Mouse (Mus musculus) layer of hippocampus, adult 11-12 months (tissue): ENCODE results near the gene Tlk2.
"Not testable (repeated sequence)": the region's sequence is repeated elsewhere in the genome, so short reads cannot be mapped to it uniquely, and the experiment has no call there.

Experiments
- DNase-seq: peaks from one replicate; pipeline ENCODE4 v3.0.0; 2022; ENCODE audit warnings: low spot score

The Tlk2 gene

DNA sequence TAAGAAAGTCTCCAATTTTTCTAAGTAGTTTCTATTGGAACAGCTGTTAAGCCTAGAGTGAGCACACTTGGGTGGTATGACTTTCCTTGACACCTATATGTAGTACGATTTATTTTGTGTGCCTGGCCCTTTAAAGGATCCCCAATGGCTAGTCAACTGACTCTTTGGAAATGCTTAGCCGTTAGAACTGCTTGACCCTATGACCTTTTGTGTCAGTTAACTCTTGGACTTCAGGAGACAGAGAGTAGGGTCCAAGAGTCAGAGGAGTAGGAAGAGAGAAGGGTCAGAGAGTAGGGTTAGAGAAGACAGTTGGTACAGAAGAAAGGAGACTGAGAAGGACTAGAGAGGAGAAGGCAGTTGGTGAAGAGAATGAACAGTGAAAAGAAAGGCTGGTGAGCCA is at the start of gene Tlk2:
Gene Tlk2 (plus strand): TSS at position 292 of the 400 bp plus-strand sequence.
- no peak for DNase-seq

DNA sequence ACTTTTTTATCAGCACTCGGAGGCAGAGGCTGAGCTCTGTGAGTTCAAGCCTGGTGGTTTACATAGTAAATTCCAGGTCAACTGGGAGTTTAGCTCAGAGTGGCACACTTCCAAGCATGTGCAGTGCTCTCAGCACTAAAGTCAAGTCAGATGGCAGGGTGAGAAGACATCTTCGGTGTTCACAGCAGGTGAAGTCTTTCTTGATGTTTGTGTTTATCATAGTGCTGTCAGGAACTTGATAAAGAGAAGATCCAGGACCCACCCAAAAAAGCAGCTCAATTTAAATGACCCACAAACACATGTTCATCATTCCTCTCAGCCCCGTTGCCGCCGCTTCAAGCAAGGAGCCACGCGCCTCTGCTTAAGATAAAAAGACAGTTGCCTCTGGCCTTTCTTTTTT is 42.9 kb upstream of the Tlk2 start:
- DNase-seq: no peak

DNA sequence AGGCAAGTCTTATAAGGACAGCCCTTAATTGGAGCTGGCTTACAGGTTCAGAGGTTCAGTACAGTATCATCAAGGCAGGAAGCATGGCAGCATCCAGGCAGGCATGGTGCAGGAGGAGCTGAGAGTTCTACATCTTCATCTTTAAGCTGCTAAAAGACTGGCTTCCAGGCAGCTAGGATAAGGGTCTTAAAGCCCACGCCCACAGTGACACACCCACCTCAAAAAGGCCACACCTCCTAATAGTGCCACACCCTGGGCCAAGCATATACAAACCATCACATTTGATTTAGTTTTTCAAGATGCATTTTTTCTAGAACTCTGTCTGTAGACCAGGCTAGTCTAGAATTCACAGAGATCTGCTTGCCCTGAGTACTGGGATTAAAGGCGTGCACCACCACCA is 41.4 kb upstream of the Tlk2 start:
- not testable (repeated sequence) for DNase-seq

- not testable (repeated sequence) for DNase-seq
These were observed 38.1 kb upstream of the Tlk2 start for GRCm38 (mm10) chr11:105140512-105140911.

DNA sequence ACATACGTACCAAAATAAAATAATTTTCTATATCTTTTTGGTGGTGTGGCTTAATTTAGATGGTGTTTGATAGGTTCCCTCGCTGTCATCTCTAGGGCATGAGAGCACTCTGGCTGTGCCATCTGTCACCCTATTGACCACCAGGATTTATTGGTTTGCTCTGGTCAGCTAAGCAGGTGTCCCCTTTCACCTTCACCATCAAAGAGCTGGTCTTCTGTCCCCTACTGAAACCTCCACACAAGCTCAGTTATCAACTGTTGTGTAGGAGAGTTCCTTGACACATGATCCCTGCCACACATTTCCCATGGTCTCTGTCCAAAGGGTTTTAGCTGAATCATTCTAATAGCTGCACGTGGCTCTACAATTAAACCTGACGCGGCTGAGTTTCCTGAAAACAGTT is 37.5 kb upstream of the Tlk2 start:
- DNase-seq: no peak

DNA sequence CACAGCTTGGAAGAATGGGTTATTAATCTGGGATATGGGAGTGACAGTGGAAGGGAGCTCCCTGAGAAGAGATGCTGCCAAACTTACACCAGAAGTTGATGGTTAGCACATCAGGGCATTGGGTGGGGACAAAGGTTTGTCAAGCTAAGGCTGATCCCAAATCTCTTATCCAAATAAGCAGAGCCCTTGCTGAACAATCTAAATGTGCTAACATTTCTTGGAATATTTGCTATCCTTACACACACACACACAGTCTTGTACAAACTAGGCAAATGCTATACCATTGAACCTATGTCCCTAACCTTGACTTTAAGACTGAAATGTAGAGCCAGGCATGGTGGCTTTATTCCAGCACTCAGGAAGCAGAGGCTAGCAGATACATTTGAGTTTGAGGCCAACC is 35.0 kb upstream of the Tlk2 start:
- DNase-seq: no peak

DNA sequence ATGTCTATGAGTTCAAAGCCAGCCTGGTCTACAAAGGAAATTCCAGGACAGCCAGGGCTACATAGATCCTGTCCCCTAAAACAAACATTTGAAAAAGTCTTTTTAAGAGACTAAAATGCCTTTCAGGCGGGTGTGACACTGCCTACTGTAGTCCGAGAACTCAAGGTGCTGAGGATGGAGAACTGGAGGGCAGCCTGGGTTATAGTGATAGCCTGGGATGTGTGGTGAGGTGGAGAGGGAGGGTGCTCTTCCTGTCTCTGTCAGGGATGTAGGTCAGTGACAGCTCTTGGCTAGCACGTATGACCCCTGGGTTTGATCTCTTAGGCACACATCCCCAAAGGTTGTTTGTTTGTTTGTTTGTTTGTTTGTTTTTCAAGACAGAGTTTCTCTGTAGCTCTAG is 34.5 kb upstream of the Tlk2 start:
- no peak for DNase-seq

GRCm38 (mm10) chr11:105144508-105145210 is 33.9 kb upstream of the Tlk2 start:
- DNase-seq: no peak

GRCm38 (mm10) chr11:105145211-105145610 is 33.4 kb upstream of the Tlk2 start:
- no peak for DNase-seq

- no peak for DNase-seq
These were observed 32.0 kb upstream of the Tlk2 start, which contains the start of gene Gm10842 for GRCm38 (mm10) chr11:105146593-105146992. Gene Gm10842 (plus strand): TSS chr11:105146893.

- no peak for DNase-seq
These were observed 29.3 kb upstream of the Tlk2 start for GRCm38 (mm10) chr11:105149353-105149752.

GRCm38 (mm10) chr11:105149766-105150165 is 28.8 kb upstream of the Tlk2 start:
- DNase-seq: no peak

DNA sequence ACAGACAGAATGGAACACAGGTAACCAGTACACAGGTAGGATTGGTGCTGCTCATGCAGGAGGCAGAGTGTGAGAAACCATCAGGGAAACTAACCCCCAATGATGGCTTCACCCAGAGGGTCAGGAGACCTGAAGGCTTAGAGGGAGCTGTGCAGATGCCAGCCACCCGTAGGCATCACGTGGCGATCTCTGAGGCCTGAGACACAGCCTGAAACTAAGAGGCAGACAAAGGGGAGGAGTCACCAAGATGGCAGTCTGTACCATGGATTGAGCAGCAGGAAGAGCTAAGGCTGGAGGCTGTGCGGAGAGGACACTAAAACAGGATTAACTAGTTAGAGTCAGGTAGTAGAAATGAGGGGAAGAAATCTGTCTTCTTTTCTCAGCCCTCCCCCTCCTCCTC is 27.9 kb upstream of the Tlk2 start:
- no peak for DNase-seq

DNA sequence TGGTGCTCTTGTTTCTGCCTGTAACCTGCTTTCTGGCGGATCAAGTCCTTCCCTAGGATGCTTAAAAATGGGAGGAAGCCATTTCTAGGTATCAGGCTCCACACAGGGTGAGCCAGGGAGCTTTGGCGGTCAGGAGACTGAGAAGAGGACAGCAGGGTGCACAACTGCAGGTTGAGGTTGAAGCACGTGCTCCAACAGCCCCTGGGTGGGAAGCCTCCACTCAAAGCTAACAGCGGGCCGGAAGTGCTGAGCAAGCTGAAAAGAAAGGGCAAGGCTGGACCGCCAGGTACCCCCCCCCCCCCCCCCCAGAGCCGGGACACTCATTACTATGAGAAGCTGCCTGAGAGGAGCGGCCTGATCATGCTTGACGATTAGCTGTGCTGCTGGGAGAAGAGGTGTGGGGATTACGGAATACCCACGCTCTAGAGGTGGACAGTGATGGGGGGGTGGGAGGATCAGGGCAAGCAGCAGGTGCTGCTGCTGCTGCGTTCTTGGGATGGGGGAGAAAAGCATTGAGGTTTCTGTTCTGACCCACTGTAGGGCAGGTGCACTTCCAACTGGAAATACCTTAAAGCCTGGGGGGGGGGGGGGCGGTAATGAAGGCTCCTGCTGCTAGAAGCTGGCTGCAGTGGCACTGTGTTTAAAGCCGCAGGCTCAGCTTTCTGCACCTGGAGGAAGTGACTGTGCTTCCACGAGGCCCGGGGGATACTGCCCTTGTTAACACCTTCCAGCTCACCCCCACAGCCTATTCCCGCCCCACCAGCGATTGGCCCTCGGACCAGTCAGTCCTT is 27.2 kb upstream of the Tlk2 start:
- DNase-seq: no peak

DNA sequence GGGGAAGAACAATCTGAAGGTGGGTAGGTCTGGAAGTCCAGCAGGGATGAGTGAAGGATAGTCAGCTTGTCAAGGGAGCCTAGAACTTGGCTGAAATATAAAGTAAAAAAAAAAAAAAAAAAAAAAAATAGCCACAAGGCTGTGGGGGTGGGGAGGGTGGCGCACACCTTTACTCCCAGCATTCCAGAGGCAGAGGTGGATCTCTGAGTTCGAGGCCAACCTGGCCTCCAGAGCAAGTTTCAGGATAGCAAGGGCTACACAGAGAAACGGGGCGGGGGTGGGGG is 26.6 kb upstream of the Tlk2 start:
- no peak for DNase-seq

DNA sequence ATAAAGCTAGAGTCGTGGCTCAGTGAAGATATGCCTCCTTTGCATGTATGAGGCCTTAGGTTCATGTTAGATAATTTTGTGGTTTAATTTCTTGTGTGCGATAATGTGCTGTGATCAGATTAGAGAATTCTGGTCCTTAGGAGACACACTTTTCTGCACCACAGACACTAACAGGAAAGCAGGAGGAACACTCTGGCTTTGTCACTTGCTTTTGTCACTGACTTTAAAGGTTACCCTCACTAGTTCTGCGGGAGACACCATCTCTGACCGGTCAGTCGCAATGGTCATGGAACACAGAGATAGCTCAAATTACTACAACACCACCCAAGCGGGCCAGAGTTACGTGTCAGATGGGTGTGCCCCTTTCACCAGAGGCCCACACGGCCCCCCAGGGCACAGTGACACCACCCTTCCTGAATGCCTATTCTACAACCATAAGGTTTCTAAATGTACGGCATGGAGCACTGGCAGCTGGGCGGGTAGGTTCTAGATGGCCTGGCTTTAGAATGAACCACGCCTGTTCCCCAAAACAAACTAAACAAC is 26.2 kb upstream of the Tlk2 start:
- DNase-seq: no peak

DNA sequence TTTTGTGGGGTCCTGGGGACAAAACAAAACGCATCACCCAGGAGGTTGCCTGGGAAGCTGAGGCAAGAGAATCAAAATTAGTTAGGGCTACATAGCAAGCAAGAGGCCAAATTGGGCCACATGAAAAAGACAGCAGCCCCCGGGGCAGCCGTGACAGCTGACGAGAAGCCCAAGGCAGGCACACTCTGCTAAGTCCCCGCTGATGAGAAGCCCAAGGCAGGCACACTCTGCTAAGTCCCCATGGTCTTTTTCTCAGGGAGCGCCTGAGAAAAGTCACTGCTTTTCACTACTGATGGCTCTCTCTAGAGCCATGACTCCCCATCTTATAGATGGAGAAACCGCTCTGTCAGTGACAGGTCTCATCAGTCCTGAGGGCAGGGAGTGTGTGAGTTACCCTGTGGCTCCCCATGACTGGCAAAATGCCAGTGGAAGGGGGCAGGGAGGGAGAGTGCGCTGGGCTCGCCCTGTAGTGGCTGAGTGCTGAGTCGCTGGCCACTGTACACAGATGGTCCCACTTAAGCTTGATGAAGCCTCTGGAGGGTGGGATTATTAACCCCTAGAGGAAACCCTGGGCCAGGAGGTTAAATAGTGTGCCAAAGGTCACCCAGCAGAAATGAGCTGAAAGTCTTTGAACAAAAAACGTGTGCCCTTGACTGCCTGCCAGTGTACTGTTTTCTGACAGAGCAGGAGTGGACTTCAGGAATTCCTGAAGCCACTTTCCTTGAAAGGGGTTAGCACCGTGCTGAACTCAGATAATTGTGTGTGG is 25.4 kb upstream of the Tlk2 start:
- DNase-seq: no peak

- no peak for DNase-seq
These were observed 22.7 kb upstream of the Tlk2 start for GRCm38 (mm10) chr11:105155915-105156314.

DNA sequence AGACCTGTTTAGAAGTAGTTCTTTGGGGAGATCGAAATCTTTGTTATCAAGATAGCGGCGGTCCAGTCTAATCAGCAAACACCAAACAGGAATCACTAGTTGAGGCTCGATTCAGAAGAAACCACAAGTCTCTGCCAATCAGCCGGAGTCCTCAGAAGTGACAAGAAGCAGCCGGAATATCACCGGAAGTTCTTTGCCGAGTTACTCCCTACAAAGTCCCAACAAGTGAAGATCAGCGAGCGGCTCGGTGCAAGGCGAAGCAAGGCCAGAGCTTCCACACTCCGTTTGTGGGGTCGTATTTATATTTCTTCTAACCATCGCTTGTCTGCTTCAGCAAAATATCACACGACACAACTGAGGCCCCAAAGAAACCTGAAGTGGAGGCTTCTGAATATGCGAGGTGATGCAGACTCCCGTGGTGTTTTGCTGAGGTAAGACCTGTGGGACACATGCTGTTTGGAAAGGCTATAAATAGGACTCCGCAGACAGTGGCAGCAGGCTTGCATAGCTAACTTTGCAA is 21.8 kb upstream of the Tlk2 start:
- no peak for DNase-seq

- no peak for DNase-seq
These were observed 20.6 kb upstream of the Tlk2 start for GRCm38 (mm10) chr11:105158047-105158446.

GRCm38 (mm10) chr11:105159673-105160360 is 18.8 kb upstream of the Tlk2 start:
- no peak for DNase-seq

GRCm38 (mm10) chr11:105161411-105161810 is 17.2 kb upstream of the Tlk2 start:
- no peak for DNase-seq
